ENCODE assay signal across 13 mouse cellular contexts in genomic region chr4:136048291-136049032, GRCm38 (mm10). TPM values are rescaled to one million over a fixed set of nuclear protein-coding genes. Genes with fewer than 3 reads are reported as not detected.
DNase-seq lines count a peak whose midpoint lies in the region; ATAC-seq and TF ChIP-seq lines count a peak whose summit lies in the region.
"Had no signal": no experiment of that assay in that cellular context is flagged by ENCODE, and none has a peak within 500 bp of the region (broad histone marks: within the 10 kb centered on the region; RNA-seq: fewer than 3 reads in every experiment).

No protein-coding gene starts in this region.

- no peak for TF ChIP-seq CTCF in lung, postnatal 0 days (IDR thresholded peaks at IDR 0.05)

- H3K27me3 ChIP-seq in embryonic facial prominence, embryonic 11.5 days (ENCODE audit: control insufficient read depth, insufficient read depth, low read length) = no peaks in the 10 kb centered on the region
- H3K27me3 ChIP-seq in embryonic facial prominence, embryonic 10.5 days (replicated peaks; ENCODE audit: low read depth, poor library complexity, severe bottlenecking) = no peaks in the 10 kb centered on the region
- H3K27me3 ChIP-seq in lung, postnatal 0 days (replicated peaks; ENCODE audit: insufficient read depth, low read length) = no peaks in the 10 kb centered on the region
- H3K27me3 ChIP-seq in embryonic facial prominence, embryonic 15.5 days = no peaks in the 10 kb centered on the region
- no peaks in the 10 kb centered on the region for H3K27me3 ChIP-seq in stomach, embryonic 14.5 days (ENCODE audit: control insufficient read depth, insufficient read depth, low read length)

- DNase-seq in embryonic facial prominence, embryonic 11.5 days (ENCODE audit: low spot score) = no peak
- no peak for DNase-seq in embryonic facial prominence, embryonic 10.5 days (ENCODE audit: low spot score)
- DNase-seq in lung, postnatal 0 days (ENCODE audit: low spot score) = peak; percentile 76
- DNase-seq in lung, postnatal 14 days = no peak
- no peak for DNase-seq in thymus, postnatal 10 days (ENCODE audit: low spot score in 2 of 2)
- DNase-seq: cerebellum, adult 9-10 months; heart, adult 18-20 months; heart, postnatal 10 days; thymus, postnatal 4 days had no signal

- no peak overlapping the region for H3K4me2 ChIP-seq in embryonic facial prominence, embryonic 11.5 days (ENCODE audit: low read depth, low read length)
- H3K4me2 ChIP-seq in lung, postnatal 0 days (replicated peaks; ENCODE audit: low read depth, low read length) = no peak overlapping the region
- no peak overlapping the region for H3K4me2 ChIP-seq in embryonic facial prominence, embryonic 15.5 days (replicated peaks)
- no peak overlapping the region for H3K4me2 ChIP-seq in stomach, embryonic 14.5 days (replicated peaks; ENCODE audit: low read depth, low read length)

- TF ChIP-seq EP300 in lung, postnatal 0 days (IDR thresholded peaks at IDR 0.05) = no peak

- no peak overlapping the region for H3K4me3 ChIP-seq in embryonic facial prominence, embryonic 11.5 days (ENCODE audit: low read depth, low read length)
- no peak overlapping the region for H3K4me3 ChIP-seq in embryonic facial prominence, embryonic 10.5 days
- H3K4me3 ChIP-seq in lung, postnatal 0 days (ENCODE audit: low read depth, low read length) = no peak overlapping the region
- H3K4me3 ChIP-seq in embryonic facial prominence, embryonic 15.5 days (replicated peaks) = no peak overlapping the region
- no peak overlapping the region for H3K4me3 ChIP-seq in stomach, embryonic 14.5 days (ENCODE audit: low read depth, low read length)

- WGBS in embryonic facial prominence, embryonic 11.5 days = 68% methylated on average over 4 of the region's 4 CpGs
- WGBS in embryonic facial prominence, embryonic 10.5 days = 78% methylated on average over 4 of the region's 4 CpGs
- 61% methylated on average over 4 of the region's 4 CpGs for WGBS in lung, postnatal 0 days
- 52% methylated on average over 4 of the region's 4 CpGs for WGBS in embryonic facial prominence, embryonic 15.5 days
- WGBS in stomach, embryonic 14.5 days = 69% methylated on average over 4 of the region's 4 CpGs

- no peak overlapping the region for H3K27ac ChIP-seq in embryonic facial prominence, embryonic 11.5 days (replicated peaks; ENCODE audit: low read depth, low read length)
- no peak overlapping the region for H3K27ac ChIP-seq in embryonic facial prominence, embryonic 10.5 days (replicated peaks)
- peak overlapping the region; percentile 51; the same call in 1 of the 2 replicates for H3K27ac ChIP-seq in lung, postnatal 0 days (ENCODE audit: low read length)
- peak overlapping the region; percentile 56 for H3K27ac ChIP-seq in embryonic facial prominence, embryonic 15.5 days (replicated peaks)
- H3K27ac ChIP-seq in stomach, embryonic 14.5 days (ENCODE audit: low read length) = no peak overlapping the region

- peaks cover 6% of the 10 kb centered on the region for H3K4me1 ChIP-seq in embryonic facial prominence, embryonic 11.5 days (ENCODE audit: control insufficient read depth, insufficient read depth, low read length)
- H3K4me1 ChIP-seq in embryonic facial prominence, embryonic 10.5 days = peaks cover 30% of the 10 kb centered on the region
- peaks cover 11% of the 10 kb centered on the region for H3K4me1 ChIP-seq in lung, postnatal 0 days (ENCODE audit: insufficient read depth, low read depth, low read length)
- H3K4me1 ChIP-seq in embryonic facial prominence, embryonic 15.5 days = peaks cover 31% of the 10 kb centered on the region
- peaks cover 13% of the 10 kb centered on the region for H3K4me1 ChIP-seq in stomach, embryonic 14.5 days (ENCODE audit: control insufficient read depth, insufficient read depth, low read length)

- H3K9ac ChIP-seq in embryonic facial prominence, embryonic 11.5 days (replicated peaks; ENCODE audit: low read length) = no peak overlapping the region
- no peak overlapping the region for H3K9ac ChIP-seq in lung, postnatal 0 days (replicated peaks; ENCODE audit: low read depth)
- no peak overlapping the region for H3K9ac ChIP-seq in embryonic facial prominence, embryonic 15.5 days
- no peak overlapping the region for H3K9ac ChIP-seq in stomach, embryonic 14.5 days (replicated peaks; ENCODE audit: low read depth, low read length)

- peak; percentile 57; the same call in 1 of the 2 replicates for ATAC-seq in embryonic facial prominence, embryonic 11.5 days (replicated peaks; ENCODE audit: insufficient number of reproducible peaks, low FRiP score, low TSS enrichment, low read depth)
- ATAC-seq in lung, postnatal 0 days = peak; percentile 53
- ATAC-seq in embryonic facial prominence, embryonic 15.5 days (ENCODE audit: insufficient number of reproducible peaks, low FRiP score, low TSS enrichment, low read depth) = no peak
- ATAC-seq in stomach, embryonic 14.5 days (ENCODE audit: insufficient number of reproducible peaks, insufficient read depth, low FRiP score, low read depth) = peak; percentile 51; the same call in 1 of the 2 replicates
- ATAC-seq in cerebellum, adult (ENCODE audit: insufficient number of reproducible peaks, low FRiP score, low TSS enrichment) = no peak
- ATAC-seq: hindbrain, embryonic 16.5 days had no signal

- H3K36me3 ChIP-seq in embryonic facial prominence, embryonic 11.5 days (replicated peaks; ENCODE audit: control insufficient read depth, insufficient read depth, low read depth, low read length) = peaks cover 18% of the 10 kb centered on the region
- peaks cover 89% of the 10 kb centered on the region for H3K36me3 ChIP-seq in embryonic facial prominence, embryonic 10.5 days (replicated peaks)
- H3K36me3 ChIP-seq in lung, postnatal 0 days (ENCODE audit: insufficient read depth, low read length) = peaks cover 19% of the 10 kb centered on the region; the same call in 1 of the 2 replicates
- H3K36me3 ChIP-seq in embryonic facial prominence, embryonic 15.5 days = peaks cover 66% of the 10 kb centered on the region
- peaks cover 47% of the 10 kb centered on the region for H3K36me3 ChIP-seq in stomach, embryonic 14.5 days (ENCODE audit: control insufficient read depth, insufficient read depth, low read length)

- no peaks in the 10 kb centered on the region for H3K9me3 ChIP-seq in embryonic facial prominence, embryonic 11.5 days (replicated peaks; ENCODE audit: control insufficient read depth, low read length)
- no peaks in the 10 kb centered on the region for H3K9me3 ChIP-seq in embryonic facial prominence, embryonic 10.5 days
- no peaks in the 10 kb centered on the region for H3K9me3 ChIP-seq in lung, postnatal 0 days (ENCODE audit: low read length)
- no peaks in the 10 kb centered on the region for H3K9me3 ChIP-seq in embryonic facial prominence, embryonic 15.5 days (replicated peaks)
- no peaks in the 10 kb centered on the region for H3K9me3 ChIP-seq in stomach, embryonic 14.5 days (ENCODE audit: control insufficient read depth, low read depth, low read length)

RNA-seq across cellular contexts. Expression of gene Rpl11, which starts 4.8 kb away (rescaled TPM):
- polyA plus RNA-seq in embryonic facial prominence, embryonic 11.5 days (2014; fragmentation: Nextera tagmentation; extraction: Ambion mirVana) = 410 and 431 TPM in 2 replicates
- 516 and 527 TPM in 2 replicates for polyA plus RNA-seq in embryonic facial prominence, embryonic 10.5 days (2016; fragmentation: Nextera tagmentation; extraction: Ambion mirVana)
- 325 and 355 TPM in 2 replicates for polyA plus RNA-seq in lung, postnatal 0 days (2015; fragmentation: Nextera tagmentation; extraction: Ambion mirVana)
- polyA plus RNA-seq in embryonic facial prominence, embryonic 15.5 days (2015; fragmentation: Nextera tagmentation; extraction: Ambion mirVana) = 427 and 463 TPM in 2 replicates
- 506 and 533 TPM in 2 replicates for polyA plus RNA-seq in stomach, embryonic 14.5 days (2014; fragmentation: Nextera tagmentation; extraction: Ambion mirVana)

RNA-seq across cellular contexts. Expression of gene Eloa, which starts 26.9 kb away (rescaled TPM):
- polyA plus RNA-seq in embryonic facial prominence, embryonic 11.5 days (2014; fragmentation: Nextera tagmentation; extraction: Ambion mirVana) = 49.9 and 51.0 TPM in 2 replicates
- polyA plus RNA-seq in embryonic facial prominence, embryonic 10.5 days (2016; fragmentation: Nextera tagmentation; extraction: Ambion mirVana) = 35.0 and 37.5 TPM in 2 replicates
- polyA plus RNA-seq in lung, postnatal 0 days (2015; fragmentation: Nextera tagmentation; extraction: Ambion mirVana) = 25.6 and 26.8 TPM in 2 replicates
- polyA plus RNA-seq in embryonic facial prominence, embryonic 15.5 days (2015; fragmentation: Nextera tagmentation; extraction: Ambion mirVana) = 43.0 and 44.8 TPM in 2 replicates
- 39.8 and 43.9 TPM in 2 replicates for polyA plus RNA-seq in stomach, embryonic 14.5 days (2014; fragmentation: Nextera tagmentation; extraction: Ambion mirVana)

Comparison
In these comparisons a context has a peak if more than half of its experiments do, and no peak if none do; other contexts are left out.
1. ATAC-seq: peak in embryonic facial prominence, embryonic 11.5 days (single experiment), lung, postnatal 0 days (single experiment) and stomach, embryonic 14.5 days (single experiment); none in embryonic facial prominence, embryonic 15.5 days (single experiment) and cerebellum, adult (single experiment).
2. H3K27ac ChIP-seq: peak in lung, postnatal 0 days (single experiment) and embryonic facial prominence, embryonic 15.5 days (single experiment); none in embryonic facial prominence, embryonic 11.5 days (single experiment), embryonic facial prominence, embryonic 10.5 days (single experiment) and stomach, embryonic 14.5 days (single experiment).